Mouse (Mus musculus): ENCODE measurements around the gene Gm20388. TPM values are rescaled to one million over a fixed set of nuclear protein-coding genes. Genes with fewer than 3 reads are reported as not detected.

Gm20388 gene
- polyA plus RNA-seq, 1 experiment from 2014 or later = not detected

- ATAC-seq (ENCODE audit: insufficient number of reproducible peaks, low FRiP score, low TSS enrichment, low read depth) (no peak), DNase-seq (ENCODE audit: low spot score) (no peak)
- Histone ChIP-seq H3K9ac (ENCODE audit: low read length) (no peak overlapping the region), H3K4me1 (ENCODE audit: control insufficient read depth, insufficient read depth, low read length) (peaks cover 9% of the 10 kb centered on the region; the same call in 1 of the 2 replicates), H3K27me3 (ENCODE audit: control insufficient read depth, insufficient read depth, low read length) (no peaks in the 10 kb centered on the region), H3K27ac (replicated peaks; ENCODE audit: low read depth, low read length) (no peak overlapping the region), H3K4me2 (ENCODE audit: low read depth, severe bottlenecking) (no peak overlapping the region), H3K36me3 (ENCODE audit: control insufficient read depth, insufficient read depth, low read length) (no peaks in the 10 kb centered on the region), H3K9me3 (ENCODE audit: control insufficient read depth, low read length) (no peaks in the 10 kb centered on the region), H3K4me3 (ENCODE audit: low read depth, low read length) (no peak overlapping the region)
- WGBS = 86% methylated on average over 6 of the region's 6 CpGs
Measured at GRCm38 (mm10) chr8:120018379-120018778, 107.7 kb downstream of the Gm20388 start.

- 75% methylated on average over 5 of the region's 5 CpGs for WGBS
- H3K9ac ChIP-seq (ENCODE audit: low read length) = no peak overlapping the region
Measured at GRCm38 (mm10) chr8:120019297-120019696, 108.7 kb downstream of the Gm20388 start.

GRCm38 (mm10) chr8:120020298-120020697 is 109.7 kb downstream of the Gm20388 start:
- Histone ChIP-seq H3K4me1 (ENCODE audit: control insufficient read depth, insufficient read depth, low read length) (0 out of 2 replicates have a peak, but pooled peaks cover 4% of the 10 kb centered on the region), H3K4me2 (ENCODE audit: low read depth, severe bottlenecking) (no peak overlapping the region), H3K4me3 (ENCODE audit: low read depth, low read length) (no peak overlapping the region), H3K27ac (replicated peaks; ENCODE audit: low read depth, low read length) (no peak overlapping the region), H3K27me3 (ENCODE audit: control insufficient read depth, insufficient read depth, low read length) (no peaks in the 10 kb centered on the region), H3K36me3 (ENCODE audit: control insufficient read depth, insufficient read depth, low read length) (no peaks in the 10 kb centered on the region), H3K9me3 (ENCODE audit: control insufficient read depth, low read length) (no peaks in the 10 kb centered on the region), H3K9ac (ENCODE audit: low read length) (no peak overlapping the region)
- DNase-seq (ENCODE audit: low spot score) = no peak
- no peak for ATAC-seq (ENCODE audit: insufficient number of reproducible peaks, low FRiP score, low TSS enrichment, low read depth)
- WGBS = 79% methylated on average over 7 of the region's 7 CpGs

More at GRCm38 (mm10) chr8:120019297-120019696, 108.7 kb downstream of the Gm20388 start:
- H3K36me3 ChIP-seq (ENCODE audit: control insufficient read depth, insufficient read depth, low read length) = no peaks in the 10 kb centered on the region
- H3K4me1 ChIP-seq (ENCODE audit: control insufficient read depth, insufficient read depth, low read length) = peaks cover 7% of the 10 kb centered on the region; the same call in 1 of the 2 replicates
- no peaks in the 10 kb centered on the region for H3K9me3 ChIP-seq (ENCODE audit: control insufficient read depth, low read length)
- DNase-seq (ENCODE audit: low spot score) (no peak), ATAC-seq (ENCODE audit: insufficient number of reproducible peaks, low FRiP score, low TSS enrichment, low read depth) (no peak)
- no peak overlapping the region for H3K27ac ChIP-seq (replicated peaks; ENCODE audit: low read depth, low read length)
- no peak overlapping the region for H3K4me2 ChIP-seq (ENCODE audit: low read depth, severe bottlenecking)
- H3K27me3 ChIP-seq (ENCODE audit: control insufficient read depth, insufficient read depth, low read length) = no peaks in the 10 kb centered on the region
- H3K4me3 ChIP-seq (ENCODE audit: low read depth, low read length) = no peak overlapping the region

GRCm38 (mm10) chr8:120026199-120026598 is 115.6 kb downstream of the Gm20388 start:
- no peaks in the 10 kb centered on the region for H3K27me3 ChIP-seq (ENCODE audit: control insufficient read depth, insufficient read depth, low read length)
- 0 out of 2 replicates have a peak, but pooled peaks cover 9% of the 10 kb centered on the region for H3K4me1 ChIP-seq (ENCODE audit: control insufficient read depth, insufficient read depth, low read length)
- H3K9ac ChIP-seq (ENCODE audit: low read length) = no peak overlapping the region
- ATAC-seq (ENCODE audit: insufficient number of reproducible peaks, low FRiP score, low TSS enrichment, low read depth) (no peak), DNase-seq (ENCODE audit: low spot score) (no peak)
- H3K4me3 ChIP-seq (ENCODE audit: low read depth, low read length) = no peak overlapping the region
- WGBS = 91% methylated on average over 5 of the region's 5 CpGs
- no peak overlapping the region for H3K27ac ChIP-seq (replicated peaks; ENCODE audit: low read depth, low read length)
- no peaks in the 10 kb centered on the region for H3K36me3 ChIP-seq (ENCODE audit: control insufficient read depth, insufficient read depth, low read length)
- no peak overlapping the region for H3K4me2 ChIP-seq (ENCODE audit: low read depth, severe bottlenecking)
- H3K9me3 ChIP-seq (ENCODE audit: control insufficient read depth, low read length) = no peaks in the 10 kb centered on the region

- no peaks in the 10 kb centered on the region for H3K9me3 ChIP-seq (ENCODE audit: control insufficient read depth, low read length)
- DNase-seq (ENCODE audit: low spot score) (no peak), ATAC-seq (ENCODE audit: insufficient number of reproducible peaks, low FRiP score, low TSS enrichment, low read depth) (no peak)
- no peak overlapping the region for H3K9ac ChIP-seq (ENCODE audit: low read length)
- H3K27ac ChIP-seq (replicated peaks; ENCODE audit: low read depth, low read length) = no peak overlapping the region
- H3K27me3 ChIP-seq (ENCODE audit: control insufficient read depth, insufficient read depth, low read length) = no peaks in the 10 kb centered on the region
- peaks cover 10% of the 10 kb centered on the region; the same call in 1 of the 2 replicates for H3K4me1 ChIP-seq (ENCODE audit: control insufficient read depth, insufficient read depth, low read length)
- WGBS = 73% methylated on average over 6 of the region's 6 CpGs
- no peaks in the 10 kb centered on the region for H3K36me3 ChIP-seq (ENCODE audit: control insufficient read depth, insufficient read depth, low read length)
- H3K4me2 ChIP-seq (ENCODE audit: low read depth, severe bottlenecking) = no peak overlapping the region
- H3K4me3 ChIP-seq (ENCODE audit: low read depth, low read length) = no peak overlapping the region
Measured at GRCm38 (mm10) chr8:120026991-120027390, 116.3 kb downstream of the Gm20388 start.

- no peaks in the 10 kb centered on the region for H3K9me3 ChIP-seq (ENCODE audit: control insufficient read depth, low read length)
- no peaks in the 10 kb centered on the region for H3K27me3 ChIP-seq (ENCODE audit: control insufficient read depth, insufficient read depth, low read length)
- no peak overlapping the region for H3K4me3 ChIP-seq (ENCODE audit: low read depth, low read length)
- no peak overlapping the region for H3K9ac ChIP-seq (ENCODE audit: low read length)
- no peaks in the 10 kb centered on the region; the same call in 1 of the 2 replicates for H3K36me3 ChIP-seq (ENCODE audit: control insufficient read depth, insufficient read depth, low read length)
- DNase-seq (ENCODE audit: low spot score) = no peak
- H3K4me2 ChIP-seq (ENCODE audit: low read depth, severe bottlenecking) = no peak overlapping the region
- peaks cover 15% of the 10 kb centered on the region; the same call in 1 of the 2 replicates for H3K4me1 ChIP-seq (ENCODE audit: control insufficient read depth, insufficient read depth, low read length)
- no peak overlapping the region for H3K27ac ChIP-seq (replicated peaks; ENCODE audit: low read depth, low read length)
- no peak for ATAC-seq (ENCODE audit: insufficient number of reproducible peaks, low FRiP score, low TSS enrichment, low read depth)
- WGBS = 62% methylated on average over 5 of the region's 5 CpGs
Measured at GRCm38 (mm10) chr8:120030447-120030846, 119.8 kb downstream of the Gm20388 start.

- no peak overlapping the region for H3K4me3 ChIP-seq (ENCODE audit: low read depth, low read length)
- H3K9me3 ChIP-seq (ENCODE audit: control insufficient read depth, low read length) = no peaks in the 10 kb centered on the region
- no peak for DNase-seq (ENCODE audit: low spot score)
- H3K4me2 ChIP-seq (ENCODE audit: low read depth, severe bottlenecking) = no peak overlapping the region
- H3K27ac ChIP-seq (replicated peaks; ENCODE audit: low read depth, low read length) = no peak overlapping the region
- ATAC-seq (ENCODE audit: insufficient number of reproducible peaks, low FRiP score, low TSS enrichment, low read depth) = no peak
- no peak overlapping the region for H3K9ac ChIP-seq (ENCODE audit: low read length)
- no peaks in the 10 kb centered on the region; the same call in 1 of the 2 replicates for H3K36me3 ChIP-seq (ENCODE audit: control insufficient read depth, insufficient read depth, low read length)
- peaks cover 18% of the 10 kb centered on the region for H3K4me1 ChIP-seq (ENCODE audit: control insufficient read depth, insufficient read depth, low read length)
- no peaks in the 10 kb centered on the region for H3K27me3 ChIP-seq (ENCODE audit: control insufficient read depth, insufficient read depth, low read length)
- WGBS = 88% methylated on average over 5 of the region's 5 CpGs
Measured at GRCm38 (mm10) chr8:120032549-120033208, 122.0 kb downstream of the Gm20388 start.

- Histone ChIP-seq H3K9ac (ENCODE audit: low read length) (no peak overlapping the region), H3K27me3 (ENCODE audit: control insufficient read depth, insufficient read depth, low read length) (no peaks in the 10 kb centered on the region), H3K4me2 (ENCODE audit: low read depth, severe bottlenecking) (no peak overlapping the region), H3K4me3 (ENCODE audit: low read depth, low read length) (no peak overlapping the region), H3K4me1 (ENCODE audit: control insufficient read depth, insufficient read depth, low read length) (peaks cover 21% of the 10 kb centered on the region), H3K36me3 (ENCODE audit: control insufficient read depth, insufficient read depth, low read length) (no peaks in the 10 kb centered on the region; the same call in 1 of the 2 replicates), H3K27ac (replicated peaks; ENCODE audit: low read depth, low read length) (peak overlapping the region; percentile 52; the same call in 1 of the 2 replicates), H3K9me3 (ENCODE audit: control insufficient read depth, low read length) (no peaks in the 10 kb centered on the region)
- ATAC-seq (ENCODE audit: insufficient number of reproducible peaks, low FRiP score, low TSS enrichment, low read depth) = no peak
- no peak for DNase-seq (ENCODE audit: low spot score)
- WGBS = 58% methylated on average over 6 of the region's 6 CpGs
Measured at GRCm38 (mm10) chr8:120034471-120034870, 123.8 kb downstream of the Gm20388 start.
